Mouse (Mus musculus) brain, embryonic 14.5 days (tissue): ENCODE data around the gene Poc1a. TPM values are rescaled to one million over a fixed set of nuclear protein-coding genes. Genes with fewer than 3 reads are reported as not detected.

Experiments used
- DNase-seq: peaks from one replicate; pipeline ENCODE4 v3.0.0-alpha.2; 2011; ENCODE audit warnings: low read depth
- CTCF ChIP-seq: fragments of 200-500 bp; IDR thresholded peaks from 2 replicates; pipeline ENCODE4 v1.5.1; 2012; ENCODE audit warnings: inconsistent platforms, mild to moderate bottlenecking, moderate library complexity, borderline replicate concordance; ENCODE audit not compliant: insufficient read depth, insufficient read length; ENCODE audit errors: extremely low read depth
- POLR2A ChIP-seq: fragments of 200-500 bp; IDR thresholded peaks from 2 replicates; pipeline ENCODE4 v1.6.1; 2012; ENCODE audit warnings: mild to moderate bottlenecking, inconsistent platforms, borderline replicate concordance; ENCODE audit not compliant: poor library complexity, insufficient read depth, insufficient read length, severe bottlenecking; ENCODE audit errors: extremely low read depth
- polyA plus RNA-seq: library from polyadenylated mRNA; depleted of rRNA; stranded (reverse); fragments of >200 nt; gene quantifications from 2 replicates; pipeline ENCODE4 v1.2.3, GENCODE M21; 2012

Poc1a gene
- polyA plus RNA-seq, 1 experiment = 10.4 TPM

DNA sequence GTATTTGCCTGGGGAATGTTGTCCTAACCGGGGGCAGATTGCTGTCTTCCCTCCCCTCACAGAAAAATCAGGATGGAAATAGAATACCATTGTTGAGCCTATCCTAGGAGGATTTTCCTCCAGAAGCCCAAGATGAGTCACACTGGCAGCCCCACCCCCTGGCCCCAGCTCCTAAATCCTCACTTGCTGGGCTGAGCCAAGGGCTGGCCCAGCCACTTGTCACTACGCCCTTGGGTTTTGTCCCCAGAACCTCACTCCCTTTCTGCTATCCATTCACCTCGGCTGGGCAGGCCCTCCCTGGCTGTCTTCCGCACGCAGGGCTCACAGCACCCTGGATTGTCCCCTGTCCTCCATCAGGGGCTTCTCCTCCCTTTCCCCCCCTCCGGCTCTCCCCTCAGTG, 64.3 kb downstream of the Poc1a start:
- no peak for TF ChIP-seq POLR2A
- TF ChIP-seq CTCF = no peak
- peak; percentile 45 for DNase-seq

- DNase-seq = no peak
- no peak for TF ChIP-seq POLR2A
- TF ChIP-seq CTCF = no peak
Measured at GRCm38 (mm10) chr9:106345630-106346029, 64.8 kb downstream of the Poc1a start.

DNA sequence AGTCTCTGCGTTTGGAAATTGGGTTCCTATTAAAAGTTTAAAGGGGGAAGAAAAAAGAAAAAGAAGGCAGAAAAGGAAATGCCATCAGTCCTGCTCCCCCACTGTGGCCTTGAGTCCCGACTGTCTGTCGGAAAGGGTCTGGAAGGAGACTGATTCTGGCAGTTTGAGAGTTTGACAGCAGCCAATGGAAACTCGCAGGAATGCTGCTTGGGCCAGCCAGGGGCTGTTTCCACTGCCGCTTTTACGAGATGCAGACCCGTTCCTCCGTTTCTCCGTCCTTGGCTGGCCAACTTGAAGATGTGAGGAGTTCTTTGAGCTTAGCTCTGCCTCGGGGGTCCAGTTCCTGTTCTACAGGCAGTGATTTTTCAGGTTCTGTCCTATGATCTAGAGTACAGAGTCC, 67.4 kb downstream of the Poc1a start:
- TF ChIP-seq CTCF (no peak), POLR2A (no peak)
- DNase-seq = no peak

DNA sequence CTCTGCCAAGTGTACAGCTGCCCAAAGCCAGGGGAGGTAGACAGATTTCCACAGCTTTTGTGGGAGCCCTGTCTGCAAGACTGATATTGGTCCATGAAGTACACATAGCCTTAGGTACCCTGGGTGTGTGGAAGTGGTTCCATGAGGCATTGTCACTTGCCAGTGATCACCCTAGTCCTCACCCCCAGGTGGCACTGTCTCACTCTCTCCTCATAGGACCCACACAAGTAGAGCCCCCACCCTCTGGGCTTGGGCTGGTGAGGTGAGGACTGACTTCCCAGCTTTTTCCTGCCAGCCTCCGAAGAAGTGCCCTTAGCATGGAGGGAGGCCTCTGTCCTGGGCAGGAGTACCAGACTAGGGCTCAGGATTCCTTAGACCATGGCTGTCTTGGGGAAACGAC, 68.2 kb downstream of the Poc1a start:
- peak; percentile 53 for DNase-seq
- TF ChIP-seq CTCF (peak; percentile 49), POLR2A (no peak)

GRCm38 (mm10) chr9:106351178-106351577, 70.3 kb downstream of the Poc1a start:
- TF ChIP-seq POLR2A = no peak
- TF ChIP-seq CTCF = no peak; the same call in 1 of the 2 replicates
- no peak for DNase-seq

DNA sequence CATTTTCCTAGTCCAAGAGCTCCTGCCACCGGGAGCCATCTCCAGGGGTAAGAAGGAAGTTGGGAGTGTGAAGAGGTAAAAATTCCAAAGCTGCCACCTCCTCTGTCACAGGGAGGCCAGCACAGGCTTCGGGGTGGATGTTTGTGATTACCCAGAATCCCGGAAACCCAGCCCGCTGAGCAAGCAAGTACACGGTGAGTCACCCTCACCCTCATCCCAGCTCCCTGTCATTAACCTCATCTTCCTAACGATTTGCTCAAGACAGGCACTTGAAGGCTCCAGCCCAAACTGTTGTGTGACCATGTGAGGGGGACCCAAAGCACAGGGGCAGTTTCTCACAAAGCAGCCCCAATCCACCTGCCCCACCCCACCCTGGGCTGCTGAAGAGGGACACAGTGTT, 72.9 kb downstream of the Poc1a start:
- DNase-seq = no peak
- TF ChIP-seq CTCF (no peak), POLR2A (no peak)

DNA sequence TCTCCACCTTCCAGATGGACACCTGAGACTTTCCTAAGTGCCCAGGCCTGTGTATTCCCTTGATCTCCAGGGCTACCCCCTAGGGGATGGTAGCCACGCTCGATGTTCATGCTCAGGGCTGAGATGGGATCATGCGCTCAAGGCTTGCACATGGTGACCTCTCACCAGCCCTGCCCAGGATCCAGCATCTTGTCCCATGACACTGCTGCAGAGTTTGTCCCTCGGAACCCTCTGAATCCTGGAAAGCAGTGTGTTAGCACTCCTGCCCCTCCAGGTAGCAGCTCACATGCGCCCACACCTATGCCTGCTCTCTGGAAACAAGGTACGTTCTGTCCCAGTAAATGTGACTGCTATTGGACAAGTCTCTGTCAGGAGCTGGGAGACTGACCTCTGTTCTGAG, 73.9 kb downstream of the Poc1a start:
- no peak for DNase-seq
- TF ChIP-seq POLR2A = no peak
- no peak for TF ChIP-seq CTCF

- TF ChIP-seq CTCF = no peak
- no peak for TF ChIP-seq POLR2A
- no peak for DNase-seq
Measured at GRCm38 (mm10) chr9:106355217-106355974, 74.5 kb downstream of the Poc1a start.

DNA sequence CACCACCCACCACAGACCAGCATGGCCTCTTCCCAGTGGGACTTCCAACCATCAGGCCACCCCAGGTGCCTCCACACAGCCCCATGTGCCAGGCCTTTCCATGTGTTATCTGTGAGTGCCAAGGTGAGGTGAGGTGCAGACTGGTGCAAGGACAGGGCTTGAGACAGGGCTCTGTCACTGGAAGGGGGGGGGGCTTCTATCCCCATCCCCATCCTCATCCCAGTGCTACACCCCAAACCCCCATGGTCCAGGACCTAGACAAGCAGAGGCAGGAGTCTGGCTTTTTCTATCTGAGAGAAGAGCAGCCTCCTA, 75.1 kb downstream of the Poc1a start:
- no peak for TF ChIP-seq POLR2A
- no peak for TF ChIP-seq CTCF
- DNase-seq = no peak

DNA sequence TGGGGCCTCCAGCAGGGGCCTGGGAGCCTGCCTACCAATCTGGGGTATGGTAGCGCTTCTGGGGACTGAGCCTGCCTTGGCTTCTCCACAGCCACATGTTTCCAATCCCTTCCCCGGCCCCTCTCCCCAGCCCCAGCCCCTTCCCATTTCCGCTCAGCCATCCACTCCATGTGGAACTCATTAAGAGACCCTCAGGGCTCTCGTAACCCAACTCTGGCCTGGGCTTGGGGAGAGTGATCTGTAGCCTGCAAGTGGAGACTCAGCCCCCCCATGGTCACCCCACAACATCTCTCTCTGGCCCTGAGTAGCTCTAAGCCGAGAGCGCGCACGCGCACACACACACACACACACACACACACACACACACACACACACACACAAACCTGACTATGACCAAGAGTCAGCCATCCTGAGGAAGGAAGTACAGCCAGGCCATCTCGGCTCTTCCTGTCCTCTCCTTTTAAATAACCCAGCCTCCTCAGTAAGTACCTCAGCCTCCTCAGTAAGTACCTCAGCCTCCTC, 75.5 kb downstream of the Poc1a start:
- peak; percentile 27 for DNase-seq
- TF ChIP-seq POLR2A = no peak
- no peak for TF ChIP-seq CTCF

GRCm38 (mm10) chr9:106357167-106357566, 76.3 kb downstream of the Poc1a start:
- no peak for DNase-seq
- TF ChIP-seq CTCF (no peak), POLR2A (no peak)

- DNase-seq = no peak
- TF ChIP-seq POLR2A (no peak), CTCF (no peak)
Measured at GRCm38 (mm10) chr9:106359297-106359696, 78.4 kb downstream of the Poc1a start.

DNA sequence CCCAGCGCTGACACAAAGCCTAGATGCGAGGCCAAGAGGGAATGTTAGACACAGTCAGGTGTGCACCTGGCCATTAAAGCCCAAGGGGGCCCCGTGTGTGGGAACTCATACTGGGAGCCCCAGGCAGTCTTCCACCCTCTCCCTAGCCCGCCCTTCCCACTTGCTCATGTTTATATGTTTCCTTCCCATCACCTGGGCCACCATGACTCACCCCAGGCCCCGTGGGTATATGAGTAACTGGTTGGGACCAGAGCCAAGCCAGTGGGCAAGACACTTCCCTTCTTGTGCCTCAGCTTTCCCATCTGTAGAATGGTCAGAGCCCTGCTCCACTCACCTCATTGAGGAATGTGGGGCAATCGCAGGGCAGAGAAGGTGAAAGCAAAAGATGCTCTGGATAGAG, 80.3 kb downstream of the Poc1a start:
- DNase-seq = no peak
- TF ChIP-seq POLR2A = no peak
- TF ChIP-seq CTCF = no peak

DNA sequence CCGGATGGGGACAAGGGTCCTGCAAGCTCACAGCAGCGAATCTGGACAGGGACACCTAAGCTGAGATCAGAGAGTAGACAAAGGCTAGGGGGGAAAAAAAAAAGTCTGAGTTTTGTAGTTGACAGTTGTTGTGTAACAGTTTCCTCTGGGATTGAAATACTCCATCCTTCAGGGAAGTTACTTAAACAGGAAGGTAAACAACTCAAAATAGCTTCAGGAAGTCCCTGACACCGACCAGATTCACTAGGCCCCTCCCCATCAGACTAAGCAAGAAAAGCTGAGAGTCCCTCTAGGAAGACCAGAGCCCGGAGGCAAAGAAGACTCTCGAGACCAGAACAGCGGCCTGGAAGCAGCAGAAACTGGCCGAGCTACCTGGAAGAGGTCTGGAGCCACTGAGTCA, 84.5 kb downstream of the Poc1a start:
- no peak for DNase-seq
- TF ChIP-seq CTCF (no peak), POLR2A (no peak)
